8 mouse cellular contexts compared by ENCODE assay signal in the genomic region with DNA sequence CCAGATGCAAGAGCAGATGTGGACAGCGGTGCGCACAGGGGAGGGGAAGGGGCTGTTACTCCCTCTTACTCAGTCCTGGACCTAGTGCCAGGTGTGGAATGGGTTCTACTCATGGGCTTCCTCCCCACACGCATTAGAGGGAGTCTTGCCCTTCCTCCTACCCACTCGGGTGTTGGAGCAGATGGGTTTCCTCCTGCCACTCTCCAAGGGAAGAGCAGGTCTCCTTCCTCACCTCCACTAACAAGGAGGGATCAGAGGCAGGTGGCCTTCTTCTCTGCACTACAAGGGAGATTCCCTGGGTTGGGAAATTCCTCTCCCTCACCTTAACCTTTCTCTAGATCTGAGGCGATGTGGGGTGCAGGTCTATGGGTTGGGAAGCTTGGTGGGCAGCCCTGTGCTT. TPM values are rescaled to one million over a fixed set of nuclear protein-coding genes. Genes with fewer than 3 reads are reported as not detected.
DNase-seq lines count a peak whose midpoint lies in the region; ATAC-seq and TF ChIP-seq lines count a peak whose summit lies in the region.

No protein-coding gene starts in this region.

- no peaks in the 10 kb centered on the region for H3K27me3 ChIP-seq in lung, embryonic 15.5 days
- peaks cover 9% of the 10 kb centered on the region; the same call in 1 of the 2 replicates for H3K27me3 ChIP-seq in limb, embryonic 12.5 days
- H3K27me3 ChIP-seq in splenic B cell, adult 2 months (ENCODE audit: control insufficient read depth, insufficient read depth, low read length, poor library complexity, severe bottlenecking) = no peaks in the 10 kb centered on the region

- H3K9me3 ChIP-seq in lung, embryonic 15.5 days = no peaks in the 10 kb centered on the region
- H3K9me3 ChIP-seq in limb, embryonic 12.5 days = no peaks in the 10 kb centered on the region

- no peaks in the 10 kb centered on the region for H3K36me3 ChIP-seq in lung, embryonic 15.5 days
- no peaks in the 10 kb centered on the region for H3K36me3 ChIP-seq in limb, embryonic 12.5 days
- H3K36me3 ChIP-seq in splenic B cell, adult 2 months (ENCODE audit: control insufficient read depth, insufficient read depth, low read length, poor library complexity, severe bottlenecking) = no peaks in the 10 kb centered on the region

- H3K4me3 ChIP-seq in lung, embryonic 15.5 days = peak overlapping the region; percentile 96
- H3K4me3 ChIP-seq in embryonic fibroblast, embryonic 13.5 days (ENCODE audit: insufficient read depth, low read length) = peak overlapping the region; percentile 83
- H3K4me3 ChIP-seq in limb, embryonic 12.5 days (replicated peaks) = peak overlapping the region; percentile 94

- no peak for TF ChIP-seq POLR2A in embryonic fibroblast, embryonic 13.5 days (IDR thresholded peaks at IDR 0.05; ENCODE audit: low read depth, low read length)

- peaks cover 33% of the 10 kb centered on the region for H3K4me1 ChIP-seq in lung, embryonic 15.5 days
- H3K4me1 ChIP-seq in embryonic fibroblast, embryonic 13.5 days (ENCODE audit: control insufficient read depth, insufficient read depth, low read length) = peaks cover 1% of the 10 kb centered on the region
- H3K4me1 ChIP-seq in limb, embryonic 12.5 days (replicated peaks) = peaks cover 21% of the 10 kb centered on the region

- H3K4me2 ChIP-seq in lung, embryonic 15.5 days = peak overlapping the region; percentile 90
- H3K4me2 ChIP-seq in limb, embryonic 12.5 days = peak overlapping the region; percentile 88

- DNase-seq in lung, postnatal 10 days = no peak
- peak; percentile 30 for DNase-seq in splenic B cell, adult 2 months (ENCODE audit: low read depth, low spot score)
- no peak for DNase-seq in retina, postnatal 1 day
- DNase-seq in kidney, adult 18-20 months = no peak

- no peak for TF ChIP-seq CTCF in embryonic fibroblast, embryonic 13.5 days (IDR thresholded peaks at IDR 0.05; ENCODE audit: borderline replicate concordance, insufficient read depth, low read length)

- H3K9ac ChIP-seq in lung, embryonic 15.5 days = peak overlapping the region; percentile 97
- peak overlapping the region; percentile 97 for H3K9ac ChIP-seq in limb, embryonic 12.5 days (replicated peaks)

- 18% methylated on average over 5 of the region's 5 CpGs for WGBS in lung, embryonic 15.5 days
- 11% methylated on average over 5 of the region's 5 CpGs for WGBS in limb, embryonic 12.5 days

- ATAC-seq in lung, embryonic 15.5 days (ENCODE audit: borderline replicate concordance, extremely low read depth, low FRiP score, low TSS enrichment) = no peak
- no peak for ATAC-seq in limb, embryonic 12.5 days (ENCODE audit: insufficient number of reproducible peaks, insufficient read depth, low FRiP score, low TSS enrichment, low read depth)
- no peak for ATAC-seq in granulocyte monocyte progenitor cell, adult 5-6 weeks (replicated peaks; ENCODE audit: poor library complexity, severe bottlenecking)

- H3K27ac ChIP-seq in lung, embryonic 15.5 days = no peak overlapping the region
- no peak overlapping the region for H3K27ac ChIP-seq in embryonic fibroblast, embryonic 13.5 days (ENCODE audit: insufficient read depth, low read length)
- H3K27ac ChIP-seq in limb, embryonic 12.5 days = no peak overlapping the region

RNA-seq across cellular contexts. Expression of a gene that starts 15.9 kb away (rescaled TPM):
- 0.42 and 0.65 TPM in 2 replicates for polyA plus RNA-seq in lung, embryonic 15.5 days (2015; fragmentation: Nextera tagmentation; extraction: Ambion mirVana)
- 0.51 TPM in 1 of 2 replicates, not detected in the other for polyA plus RNA-seq in embryonic fibroblast, embryonic 13.5 days (2011; ENCODE audit: insufficient read length, low read depth, missing spikeins)
- 0.98 and 1.2 TPM in 2 replicates for polyA plus RNA-seq in limb, embryonic 12.5 days (2016; fragmentation: Nextera tagmentation; extraction: Ambion mirVana)
- total RNA-seq in granulocyte monocyte progenitor cell, adult 5-6 weeks (2014; fragmentation: Nextera tagmentation) = 5.6 and 7.6 TPM in 2 replicates
- total RNA-seq in granulocyte monocyte progenitor cell, adult 5-6 weeks (2017) = 7.2 and 7.5 TPM in 2 replicates

RNA-seq across cellular contexts. Expression of a gene that starts 16.5 kb away (rescaled TPM):
- 25.5 and 29.0 TPM in 2 replicates for polyA plus RNA-seq in lung, embryonic 15.5 days (2015; fragmentation: Nextera tagmentation; extraction: Ambion mirVana)
- polyA plus RNA-seq in embryonic fibroblast, embryonic 13.5 days (2011; ENCODE audit: insufficient read length, low read depth, missing spikeins) = 18.7 and 19.4 TPM in 2 replicates
- polyA plus RNA-seq in limb, embryonic 12.5 days (2016; fragmentation: Nextera tagmentation; extraction: Ambion mirVana) = 25.9 and 28.8 TPM in 2 replicates
- 22.5 and 42.2 TPM in 2 replicates for total RNA-seq in granulocyte monocyte progenitor cell, adult 5-6 weeks (2014; fragmentation: Nextera tagmentation)
- total RNA-seq in granulocyte monocyte progenitor cell, adult 5-6 weeks (2017) = 25.2 and 105 TPM in 2 replicates
